Mouse (Mus musculus): ENCODE results near the gene Nacc2. TPM values are rescaled to one million over a fixed set of nuclear protein-coding genes. Genes with fewer than 3 reads are reported as not detected.

Nacc2 gene
- polyA plus RNA-seq, 1 experiment from 2014 or later, result 3.2 TPM

GRCm38 (mm10) chr2:26138252-26139033 lies 15.4 kb upstream of the Nacc2 start:
- ATAC-seq, result peak; percentile 65
- H3K4me2 ChIP-seq, result peak overlapping the region; percentile 86
- no peaks in the 10 kb centered on the region for H3K27me3 ChIP-seq (replicated peaks)
- peak overlapping the region; percentile 96 for H3K9ac ChIP-seq
- H3K9me3 ChIP-seq (replicated peaks), result no peaks in the 10 kb centered on the region
- H3K4me3 ChIP-seq, result peak overlapping the region; percentile 92
- peak overlapping the region; percentile 88 for H3K27ac ChIP-seq
- H3K36me3 ChIP-seq, result peaks cover 31% of the 10 kb centered on the region
- 38% methylated on average over 31 of the region's 31 CpGs for WGBS (ENCODE audit: insufficient replicate concordance)
- H3K4me1 ChIP-seq, result peaks cover 51% of the 10 kb centered on the region

GRCm38 (mm10) chr2:26134591-26134990 lies 11.6 kb upstream of the Nacc2 start:
- peaks cover 28% of the 10 kb centered on the region for H3K36me3 ChIP-seq
- no peak overlapping the region for H3K9ac ChIP-seq
- H3K4me1 ChIP-seq, result peaks cover 61% of the 10 kb centered on the region
- H3K27ac ChIP-seq, result no peak overlapping the region
- H3K4me3 ChIP-seq, result no peak overlapping the region
- H3K27me3 ChIP-seq (replicated peaks), result no peaks in the 10 kb centered on the region
- WGBS (ENCODE audit: insufficient replicate concordance), result 80% methylated on average over 2 of the region's 2 CpGs
- H3K4me2 ChIP-seq, result no peak overlapping the region
- H3K9me3 ChIP-seq (replicated peaks), result no peaks in the 10 kb centered on the region
- no peak for ATAC-seq

DNA sequence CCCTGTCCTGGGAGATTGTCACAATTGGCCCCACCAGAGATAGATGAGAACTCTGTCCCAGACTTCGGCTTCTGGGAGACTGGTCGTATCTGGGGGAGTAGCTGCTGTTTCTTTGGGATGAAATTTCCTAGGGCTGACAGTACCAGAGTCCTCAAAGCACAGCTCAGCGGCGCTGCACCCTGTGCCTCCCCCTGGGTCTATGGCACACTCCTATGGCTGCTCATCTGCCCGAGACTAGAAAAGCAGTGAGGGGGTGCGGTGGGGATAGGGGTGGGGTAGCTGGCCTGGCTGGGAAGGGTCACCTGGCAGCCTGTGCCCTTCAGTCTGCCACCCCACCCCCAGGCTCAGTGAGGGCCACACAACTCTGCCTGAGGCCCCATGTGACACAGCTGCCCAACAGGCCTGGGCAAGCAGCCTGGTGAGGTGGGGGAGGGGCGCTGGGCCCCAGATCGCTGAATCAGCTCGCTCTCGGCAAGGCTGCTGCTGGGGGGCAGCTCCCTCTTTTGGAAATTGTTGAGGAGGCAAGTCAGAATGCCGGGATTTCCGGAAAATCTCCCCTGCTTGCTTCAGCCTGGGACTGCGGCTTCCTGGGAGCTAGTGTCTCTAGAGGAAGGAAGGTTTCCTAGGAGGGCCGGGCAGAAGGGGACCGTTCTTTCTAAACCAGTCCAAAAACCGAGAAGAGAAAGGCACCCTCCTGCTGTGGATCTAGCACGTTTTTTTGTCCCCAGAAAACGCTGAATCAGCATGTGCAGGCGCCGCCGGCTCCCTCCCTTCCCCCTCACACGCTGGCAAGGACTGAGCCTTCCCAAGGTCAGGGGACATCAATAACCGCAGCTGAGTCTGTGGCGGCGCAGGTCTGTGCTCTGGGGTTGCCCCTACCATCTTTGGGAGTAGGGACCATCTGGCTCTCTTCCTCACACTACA lies 9.9 kb upstream of the Nacc2 start:
- Histone ChIP-seq H3K9ac (peak overlapping the region; percentile 67), H3K4me2 (peak overlapping the region; percentile 72), H3K27me3 (replicated peaks) (peaks cover under 1% of the 10 kb centered on the region; the same call in 1 of the 2 replicates), H3K9me3 (replicated peaks) (no peaks in the 10 kb centered on the region), H3K4me3 (peak overlapping the region; percentile 42), H3K27ac (peak overlapping the region; percentile 62), H3K4me1 (peaks cover 49% of the 10 kb centered on the region), H3K36me3 (peaks cover 24% of the 10 kb centered on the region)
- ATAC-seq, result peak; percentile 51
- WGBS (ENCODE audit: insufficient replicate concordance), result 11% methylated on average over 25 of the region's 25 CpGs

DNA sequence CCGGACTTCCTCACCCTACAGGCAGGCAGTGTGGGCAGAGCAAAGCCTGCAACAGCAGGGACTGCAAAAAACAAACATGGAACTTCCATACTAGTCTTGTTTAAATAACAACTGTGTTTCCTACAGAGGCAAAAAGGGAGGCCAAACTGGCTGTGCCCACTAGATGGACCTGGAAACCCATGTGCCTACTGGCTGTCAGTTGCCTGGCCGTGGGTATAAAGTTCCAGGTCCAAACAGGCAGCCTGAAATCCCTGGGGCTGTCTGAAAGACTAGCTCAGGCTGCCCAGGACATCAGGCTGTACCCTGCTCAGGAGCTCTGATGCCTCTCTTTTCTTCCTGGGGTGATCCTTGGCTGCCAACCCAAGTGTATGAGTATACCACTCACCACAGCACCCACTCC lies 8.3 kb upstream of the Nacc2 start:
- H3K27ac ChIP-seq, result no peak overlapping the region
- H3K4me3 ChIP-seq, result no peak overlapping the region
- H3K4me2 ChIP-seq, result no peak overlapping the region
- H3K4me1 ChIP-seq, result peaks cover 33% of the 10 kb centered on the region
- H3K36me3 ChIP-seq, result peaks cover 11% of the 10 kb centered on the region
- H3K9ac ChIP-seq, result no peak overlapping the region; the same call in 1 of the 2 replicates
- H3K27me3 ChIP-seq (replicated peaks), result peaks cover 4% of the 10 kb centered on the region; the same call in 1 of the 2 replicates
- no peak for ATAC-seq
- no peaks in the 10 kb centered on the region for H3K9me3 ChIP-seq (replicated peaks)
- WGBS (ENCODE audit: insufficient replicate concordance), result 67% methylated on average over 2 of the region's 2 CpGs

GRCm38 (mm10) chr2:26129962-26130361 lies 6.9 kb upstream of the Nacc2 start:
- Histone ChIP-seq H3K9me3 (replicated peaks) (no peaks in the 10 kb centered on the region), H3K4me2 (no peak overlapping the region), H3K4me3 (no peak overlapping the region), H3K27me3 (replicated peaks) (peaks cover 8% of the 10 kb centered on the region; the same call in 1 of the 2 replicates), H3K27ac (no peak overlapping the region), H3K36me3 (no peaks in the 10 kb centered on the region), H3K4me1 (peaks cover 31% of the 10 kb centered on the region), H3K9ac (no peak overlapping the region)
- ATAC-seq, result no peak
- WGBS (ENCODE audit: insufficient replicate concordance), result 72% methylated on average over 3 of the region's 3 CpGs

- no peak for ATAC-seq
- Histone ChIP-seq H3K9ac (no peak overlapping the region), H3K9me3 (replicated peaks) (no peaks in the 10 kb centered on the region), H3K27me3 (replicated peaks) (peaks cover 8% of the 10 kb centered on the region; the same call in 1 of the 2 replicates), H3K4me1 (peaks cover 31% of the 10 kb centered on the region), H3K27ac (no peak overlapping the region), H3K36me3 (no peaks in the 10 kb centered on the region), H3K4me3 (no peak overlapping the region), H3K4me2 (no peak overlapping the region)
- 72% methylated on average over 2 of the region's 2 CpGs for WGBS (ENCODE audit: insufficient replicate concordance)
These were observed 6.3 kb upstream of the Nacc2 start for GRCm38 (mm10) chr2:26129346-26129745.

DNA sequence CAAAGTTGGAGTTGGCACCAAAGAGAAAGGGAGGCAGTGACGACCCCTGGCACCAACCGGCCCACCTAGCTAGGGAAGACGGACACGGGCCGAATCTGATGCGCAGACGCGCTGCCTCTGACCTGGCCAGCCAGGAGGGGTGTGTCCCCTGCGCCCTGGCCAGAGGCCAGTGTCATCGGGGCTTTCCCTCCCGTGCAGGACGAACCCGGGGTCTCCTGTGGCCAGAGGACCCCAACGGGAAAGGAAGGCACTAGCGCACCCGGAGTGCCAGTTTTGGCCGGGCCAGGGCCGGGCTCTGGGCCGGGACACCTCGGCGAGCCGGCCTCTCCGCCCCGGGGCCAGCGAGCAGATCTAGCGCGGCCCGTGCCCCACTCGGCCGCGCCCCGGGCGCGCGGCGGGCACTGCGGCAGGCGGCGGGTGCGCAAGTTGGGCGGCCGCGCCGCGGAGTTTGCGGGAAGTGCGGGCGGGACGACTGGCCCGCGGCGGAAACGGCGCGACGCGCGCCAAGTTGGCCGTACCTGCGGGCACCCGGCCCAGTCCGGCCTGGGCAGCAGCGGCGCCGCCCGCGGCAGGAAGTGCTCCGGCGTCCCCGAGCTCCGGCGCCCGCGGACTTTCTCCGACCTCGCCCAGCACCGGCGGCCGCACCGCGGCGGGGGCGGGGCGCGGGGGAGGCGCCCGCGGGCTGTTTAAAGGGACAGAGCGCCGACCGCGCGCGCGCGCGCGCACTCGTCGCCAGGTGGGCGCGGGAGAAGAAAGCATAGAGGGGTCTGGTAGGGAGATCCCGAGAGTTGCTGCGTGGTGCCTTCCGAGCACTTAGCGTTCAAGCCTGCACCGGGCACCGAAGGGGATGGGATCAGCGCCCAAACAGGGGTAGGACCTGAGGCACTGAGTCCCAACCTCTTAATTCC lies 595 bp downstream of the Nacc2 start:
- Histone ChIP-seq H3K9ac (peak overlapping the region; percentile 72), H3K4me3 (peak overlapping the region; percentile 70), H3K4me1 (peaks cover 41% of the 10 kb centered on the region), H3K27me3 (replicated peaks) (peaks cover 64% of the 10 kb centered on the region), H3K4me2 (peak overlapping the region; percentile 78), H3K27ac (0 out of 2 replicates have a peak overlapping the region, but pooled peaks have one; percentile 21), H3K36me3 (no peaks in the 10 kb centered on the region), H3K9me3 (replicated peaks) (no peaks in the 10 kb centered on the region)
- under 1% methylated on average over 87 of the region's 109 CpGs for WGBS (ENCODE audit: insufficient replicate concordance)
- ATAC-seq, result peak; percentile 63

GRCm38 (mm10) chr2:26121541-26122083 lies 1.4 kb downstream of the Nacc2 start:
- Histone ChIP-seq H3K27me3 (replicated peaks) (peaks cover 64% of the 10 kb centered on the region), H3K4me3 (peak overlapping the region; percentile 70), H3K27ac (no peak overlapping the region), H3K4me2 (peak overlapping the region; percentile 78), H3K36me3 (no peaks in the 10 kb centered on the region), H3K9ac (0 out of 2 replicates have a peak overlapping the region, but pooled peaks have one; percentile 72), H3K9me3 (replicated peaks) (no peaks in the 10 kb centered on the region), H3K4me1 (peaks cover 49% of the 10 kb centered on the region)
- no peak for ATAC-seq
- 24% methylated on average over 17 of the region's 17 CpGs for WGBS (ENCODE audit: insufficient replicate concordance)

DNA sequence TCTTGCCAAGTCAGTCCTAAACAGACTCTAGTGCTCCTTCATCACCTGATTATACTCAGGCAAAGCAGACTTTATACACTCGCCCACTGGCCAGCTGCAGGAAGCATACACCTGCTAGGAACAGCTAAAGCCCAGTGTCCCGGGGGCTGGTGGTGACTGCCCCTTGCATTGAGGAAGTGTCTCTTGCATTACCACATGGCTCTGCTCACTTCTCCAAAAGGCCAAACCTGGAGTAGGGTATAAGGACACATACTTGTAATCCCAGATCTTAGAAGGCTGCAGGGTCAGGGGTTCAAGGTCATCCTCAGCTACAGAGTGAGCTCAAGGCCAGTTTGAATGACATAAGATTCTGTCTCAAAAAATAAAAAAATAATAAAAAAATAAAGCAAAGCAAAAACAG lies 3.4 kb downstream of the Nacc2 start:
- no peak for ATAC-seq
- no peak overlapping the region for H3K27ac ChIP-seq
- no peak overlapping the region for H3K9ac ChIP-seq
- H3K9me3 ChIP-seq (replicated peaks), result no peaks in the 10 kb centered on the region
- WGBS (ENCODE audit: insufficient replicate concordance), result 40% methylated on average over 2 of the region's 2 CpGs
- peaks cover 57% of the 10 kb centered on the region for H3K4me1 ChIP-seq
- no peak overlapping the region for H3K4me2 ChIP-seq
- H3K4me3 ChIP-seq, result no peak overlapping the region
- H3K27me3 ChIP-seq (replicated peaks), result peaks cover 76% of the 10 kb centered on the region
- H3K36me3 ChIP-seq, result no peaks in the 10 kb centered on the region

DNA sequence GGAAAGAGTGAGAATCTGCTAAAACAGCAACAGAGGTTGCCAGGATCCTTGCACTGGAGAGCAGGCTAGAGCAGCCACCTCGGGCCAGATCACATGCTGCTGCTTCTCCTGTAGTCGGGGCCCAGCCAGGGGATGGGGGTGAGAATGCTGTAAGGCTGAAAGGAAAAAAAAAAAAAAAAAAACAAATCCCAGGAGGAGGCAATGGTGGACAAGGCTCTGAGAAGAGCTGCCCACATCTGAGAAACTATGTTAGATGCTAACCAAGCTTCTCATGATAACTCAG lies 3.8 kb downstream of the Nacc2 start:
- Histone ChIP-seq H3K4me3 (no peak overlapping the region), H3K4me2 (no peak overlapping the region; the same call in 1 of the 2 replicates), H3K9ac (no peak overlapping the region), H3K9me3 (replicated peaks) (no peaks in the 10 kb centered on the region), H3K36me3 (no peaks in the 10 kb centered on the region), H3K4me1 (peaks cover 57% of the 10 kb centered on the region), H3K27ac (no peak overlapping the region), H3K27me3 (replicated peaks) (peaks cover 79% of the 10 kb centered on the region)
- no peak for ATAC-seq
- 30% methylated on average over 2 of the region's 2 CpGs for WGBS (ENCODE audit: insufficient replicate concordance)

Measured in liver, embryonic 12.5 days (tissue).